Comparison of ENCODE assay signal across 33 mouse cellular contexts in genomic region chr6:122600066-122600646, GRCm38 (mm10). TPM values are rescaled to one million over a fixed set of nuclear protein-coding genes. Genes with fewer than 3 reads are reported as not detected.
DNase-seq lines count a peak whose midpoint lies in the region; ATAC-seq and TF ChIP-seq lines count a peak whose summit lies in the region.
"Had no signal": no experiment of that assay in that cellular context is flagged by ENCODE, and none has a peak within 500 bp of the region (broad histone marks: within the 10 kb centered on the region; RNA-seq: fewer than 3 reads in every experiment).

No protein-coding gene starts in this region.

- H3K4me2 ChIP-seq in liver, embryonic 12.5 days = no peak overlapping the region
- H3K4me2 ChIP-seq in liver, embryonic 11.5 days = no peak overlapping the region
- H3K4me2 ChIP-seq: embryonic facial prominence, embryonic 12.5 days; forebrain, embryonic 12.5 days; hindbrain, embryonic 12.5 days; limb, embryonic 15.5 days; lung, embryonic 14.5 days had no signal

- no peaks in the 10 kb centered on the region for H3K9me3 ChIP-seq in liver, embryonic 12.5 days (replicated peaks)
- H3K9me3 ChIP-seq in liver, embryonic 11.5 days (ENCODE audit: control insufficient read depth, low read length) = no peaks in the 10 kb centered on the region
- H3K9me3 ChIP-seq: embryonic facial prominence, embryonic 12.5 days; forebrain, embryonic 12.5 days; hindbrain, embryonic 12.5 days; limb, embryonic 15.5 days; midbrain, embryonic 10.5 days had no signal

- H3K27me3 ChIP-seq in liver, embryonic 12.5 days (replicated peaks) = no peaks in the 10 kb centered on the region
- no peaks in the 10 kb centered on the region for H3K27me3 ChIP-seq in liver, embryonic 11.5 days (replicated peaks; ENCODE audit: control insufficient read depth, insufficient read depth, low read length)
- H3K27me3 ChIP-seq in small intestine, adult 2 months (ENCODE audit: control insufficient read depth, insufficient read depth, low read length) = no peaks in the 10 kb centered on the region
- H3K27me3 ChIP-seq: embryonic facial prominence, embryonic 12.5 days; forebrain, embryonic 12.5 days; hindbrain, embryonic 12.5 days; limb, embryonic 15.5 days had no signal

- no peaks in the 10 kb centered on the region for H3K36me3 ChIP-seq in liver, embryonic 12.5 days
- H3K36me3 ChIP-seq in liver, embryonic 11.5 days (ENCODE audit: control insufficient read depth, insufficient read depth, low read length) = no peaks in the 10 kb centered on the region
- no peaks in the 10 kb centered on the region for H3K36me3 ChIP-seq in small intestine, adult 2 months (ENCODE audit: control insufficient read depth, insufficient read depth, low read length)
- H3K36me3 ChIP-seq: embryonic facial prominence, embryonic 12.5 days; forebrain, embryonic 12.5 days; hindbrain, embryonic 12.5 days; limb, embryonic 15.5 days; midbrain, embryonic 10.5 days had no signal

- H3K27ac ChIP-seq in liver, embryonic 12.5 days = 0 out of 2 replicates have a peak overlapping the region, but pooled peaks have one; percentile 2
- no peak overlapping the region for H3K27ac ChIP-seq in liver, embryonic 11.5 days (ENCODE audit: low read depth, low read length)
- peak overlapping the region; percentile 46; the same call in 1 of the 2 replicates for H3K27ac ChIP-seq in bone marrow, adult 2 months (ENCODE audit: control insufficient read depth, insufficient read depth, low read depth, low read length, poor library complexity)
- H3K27ac ChIP-seq in small intestine, adult 2 months (ENCODE audit: insufficient read depth, low read depth, low read length) = peak overlapping the region; percentile 11; the same call in 1 of the 2 replicates
- H3K27ac ChIP-seq: embryonic facial prominence, embryonic 12.5 days; forebrain, embryonic 12.5 days; hindbrain, embryonic 12.5 days; limb, embryonic 15.5 days; midbrain, embryonic 10.5 days had no signal

- WGBS in liver, embryonic 12.5 days (ENCODE audit: insufficient replicate concordance) = 78% methylated on average over 7 of the region's 7 CpGs
- 84% methylated on average over 7 of the region's 7 CpGs for WGBS in liver, embryonic 11.5 days
- WGBS in bone marrow, adult 2 months = 73% methylated on average over 7 of the region's 7 CpGs
- 84% methylated on average over 7 of the region's 7 CpGs for WGBS in small intestine, adult 2 months

- no peak overlapping the region for H3K9ac ChIP-seq in liver, embryonic 12.5 days
- H3K9ac ChIP-seq in liver, embryonic 11.5 days (ENCODE audit: low read depth, low read length) = no peak overlapping the region
- H3K9ac ChIP-seq: embryonic facial prominence, embryonic 12.5 days; forebrain, embryonic 12.5 days; hindbrain, embryonic 12.5 days; limb, embryonic 15.5 days; lung, embryonic 14.5 days had no signal

- no peak for TF ChIP-seq CTCF in bone marrow, adult 2 months (IDR thresholded peaks at IDR 0.05; ENCODE audit: control insufficient read depth, insufficient read depth, low read length)
- no peak for TF ChIP-seq CTCF in small intestine, adult 2 months (IDR thresholded peaks at IDR 0.05; ENCODE audit: extremely low read depth, insufficient read length, insufficient replicate concordance, low read depth, low read length)

- H3K4me3 ChIP-seq in liver, embryonic 12.5 days = no peak overlapping the region
- H3K4me3 ChIP-seq in liver, embryonic 11.5 days (ENCODE audit: low read depth, low read length) = no peak overlapping the region
- no peak overlapping the region for H3K4me3 ChIP-seq in bone marrow, adult 2 months (replicated peaks; ENCODE audit: control insufficient read depth, low read depth, low read length)
- no peak overlapping the region for H3K4me3 ChIP-seq in small intestine, adult 2 months (ENCODE audit: low read depth, low read length)
- H3K4me3 ChIP-seq: embryonic facial prominence, embryonic 12.5 days; forebrain, embryonic 12.5 days; hindbrain, embryonic 12.5 days; limb, embryonic 15.5 days; midbrain, embryonic 10.5 days had no signal

- no peak for DNase-seq in liver, embryonic 11.5 days (ENCODE audit: low spot score)
- peak; percentile 94 for DNase-seq in gonadal fat pad, adult 2 months (ENCODE audit: low read depth)
- no peak for DNase-seq in urinary bladder, postnatal 10 days (ENCODE audit: low spot score)
- DNase-seq in gastrocnemius, adult 8-10 months (ENCODE audit: low spot score in 2 of 2) = no peak
- DNase-seq: adrenal gland, postnatal 10 days; cerebellum, adult 11 months; cerebellum, adult 9-11 months; gastrocnemius, postnatal 10 days; kidney, adult 18-20 months; left cerebral cortex, postnatal 4 days; lung, embryonic 14.5 days; lung, postnatal 36 days; thymus, postnatal 14 days had no signal

- TF ChIP-seq POLR2A in bone marrow, adult 2 months (IDR thresholded peaks at IDR 0.05; ENCODE audit: borderline replicate concordance, control insufficient read depth, low read depth, low read length) = no peak
- no peak for TF ChIP-seq POLR2A in small intestine, adult 2 months (IDR thresholded peaks at IDR 0.05; ENCODE audit: low read depth, low read length)

- H3K4me1 ChIP-seq in liver, embryonic 12.5 days = peaks cover 11% of the 10 kb centered on the region; the same call in 1 of the 2 replicates
- no peaks in the 10 kb centered on the region for H3K4me1 ChIP-seq in liver, embryonic 11.5 days (replicated peaks; ENCODE audit: control insufficient read depth, insufficient read depth, low read length)
- peaks cover 2% of the 10 kb centered on the region for H3K4me1 ChIP-seq in bone marrow, adult 2 months (ENCODE audit: control insufficient read depth, insufficient read depth, low read length)
- peaks cover 3% of the 10 kb centered on the region; the same call in 1 of the 2 replicates for H3K4me1 ChIP-seq in small intestine, adult 2 months (ENCODE audit: control insufficient read depth, insufficient read depth, insufficient read length, low read length)
- H3K4me1 ChIP-seq: embryonic facial prominence, embryonic 12.5 days; hindbrain, embryonic 12.5 days; limb, embryonic 15.5 days had no signal

- no peak for ATAC-seq in liver, embryonic 12.5 days
- no peak for ATAC-seq in liver, embryonic 11.5 days (replicated peaks; ENCODE audit: low FRiP score)

RNA-seq across cellular contexts. Expression of gene Apobec1, which starts 2.1 kb away (rescaled TPM):
- polyA plus RNA-seq in liver, embryonic 12.5 days (2016; fragmentation: Nextera tagmentation; extraction: Ambion mirVana) = 3.7 and 4.1 TPM in 2 replicates
- polyA plus RNA-seq in liver, embryonic 11.5 days (2014; fragmentation: Nextera tagmentation; extraction: Ambion mirVana) = 3.7 and 5.6 TPM in 2 replicates
- 9.8 and 23.3 TPM in 2 replicates for polyA plus RNA-seq in bone marrow, adult 2 months (2011; ENCODE audit: insufficient read depth, insufficient read length, low replicate concordance, missing spikeins)
- polyA plus RNA-seq in gonadal fat pad, adult 2 months (2012; rRNA removed) = 31.5 and 39.9 TPM in 2 replicates
- polyA plus RNA-seq in small intestine, adult 2 months (2012; rRNA removed) = 15.2 and 15.5 TPM in 2 replicates
- 1 to 10 TPM in 3 of 4 experiments, under 1 TPM in 1; 0.53 to 1.8 (median 1.3) TPM for total RNA-seq in gastrocnemius, adult 8-10 months (2022)

RNA-seq across cellular contexts. Expression of gene Gdf3, which starts 9.7 kb away (rescaled TPM):
- polyA plus RNA-seq in liver, embryonic 12.5 days (2016; fragmentation: Nextera tagmentation; extraction: Ambion mirVana) = 7.9 and 8.4 TPM in 2 replicates
- polyA plus RNA-seq in liver, embryonic 11.5 days (2014; fragmentation: Nextera tagmentation; extraction: Ambion mirVana) = 13.9 and 14.6 TPM in 2 replicates
- 2.0 and 8.2 TPM in 2 replicates for polyA plus RNA-seq in bone marrow, adult 2 months (2011; ENCODE audit: insufficient read depth, insufficient read length, low replicate concordance, missing spikeins)
- polyA plus RNA-seq in gonadal fat pad, adult 2 months (2012; rRNA removed) = 0.04 and 0.06 TPM in 2 replicates
- polyA plus RNA-seq in small intestine, adult 2 months (2012; rRNA removed) = 0.14 TPM in 1 of 2 replicates, not detected in the other
- total RNA-seq in gastrocnemius, adult 8-10 months (2022) = not detected
- total RNA-seq: adrenal gland, postnatal 10 days; gastrocnemius, postnatal 10 days; heart, adult 18-20 months; heart, postnatal 25 days; layer of hippocampus, postnatal 10 days; left cerebral cortex, adult 8-10 months; left cerebral cortex, postnatal 4 days; midbrain, postnatal 0 days had no signal
- polyA plus RNA-seq: C2C12; cortical plate, adult 2 months; embryonic facial prominence, embryonic 12.5 days; forebrain, embryonic 12.5 days; frontal cortex, adult 2 months; kidney, embryonic 16.5 days; lung, embryonic 14.5 days; midbrain, postnatal 0 days had no signal

RNA-seq across cellular contexts. Expression of gene Dppa3, which starts 26.1 kb away (rescaled TPM):
- polyA plus RNA-seq in liver, embryonic 12.5 days (2016; fragmentation: Nextera tagmentation; extraction: Ambion mirVana) = not detected in 2 replicates
- polyA plus RNA-seq in liver, embryonic 11.5 days (2014; fragmentation: Nextera tagmentation; extraction: Ambion mirVana) = not detected in 2 replicates
- 1.8 TPM in 1 of 2 replicates, not detected in the other for polyA plus RNA-seq in bone marrow, adult 2 months (2011; ENCODE audit: insufficient read depth, insufficient read length, low replicate concordance, missing spikeins)
- not detected in 2 replicates for polyA plus RNA-seq in gonadal fat pad, adult 2 months (2012; rRNA removed)
- polyA plus RNA-seq in small intestine, adult 2 months (2012; rRNA removed) = not detected in 2 replicates
- not detected for total RNA-seq in gastrocnemius, adult 8-10 months (2022)
- total RNA-seq: adrenal gland, postnatal 10 days; gastrocnemius, postnatal 10 days; heart, adult 18-20 months; heart, postnatal 25 days; layer of hippocampus, postnatal 10 days; left cerebral cortex, adult 8-10 months; left cerebral cortex, postnatal 4 days; midbrain, postnatal 0 days had no signal
- polyA plus RNA-seq: C2C12; cortical plate, adult 2 months; embryonic facial prominence, embryonic 12.5 days; forebrain, embryonic 12.5 days; frontal cortex, adult 2 months; hindbrain, embryonic 12.5 days; kidney, embryonic 16.5 days; large intestine, adult 2 months; limb, embryonic 15.5 days; lung, embryonic 14.5 days; midbrain, embryonic 10.5 days; midbrain, postnatal 0 days had no signal

RNA-seq across cellular contexts. Expression of gene Aicda, which starts 46.6 kb away (rescaled TPM):
- polyA plus RNA-seq in liver, embryonic 12.5 days (2016; fragmentation: Nextera tagmentation; extraction: Ambion mirVana) = 0.05 TPM in 1 of 2 replicates, not detected in the other
- 0.18 TPM in 1 of 2 replicates, not detected in the other for polyA plus RNA-seq in liver, embryonic 11.5 days (2014; fragmentation: Nextera tagmentation; extraction: Ambion mirVana)
- 0.40 TPM in 1 of 2 replicates, not detected in the other for polyA plus RNA-seq in bone marrow, adult 2 months (2011; ENCODE audit: insufficient read depth, insufficient read length, low replicate concordance, missing spikeins)
- polyA plus RNA-seq in gonadal fat pad, adult 2 months (2012; rRNA removed) = not detected in 2 replicates
- polyA plus RNA-seq in small intestine, adult 2 months (2012; rRNA removed) = 0.17 and 0.44 TPM in 2 replicates
- total RNA-seq in gastrocnemius, adult 8-10 months (2022) = not detected
- total RNA-seq: adrenal gland, postnatal 10 days; gastrocnemius, postnatal 10 days; heart, adult 18-20 months; heart, postnatal 25 days; layer of hippocampus, postnatal 10 days; left cerebral cortex, adult 8-10 months had no signal
- polyA plus RNA-seq: C2C12; cortical plate, adult 2 months; embryonic facial prominence, embryonic 12.5 days; forebrain, embryonic 12.5 days; frontal cortex, adult 2 months; heart, embryonic 14.5 days; kidney, embryonic 16.5 days; lung, embryonic 14.5 days; midbrain, embryonic 10.5 days; testis, adult 2 months had no signal
